Mouse (Mus musculus): ENCODE measurements around the gene Apeh. TPM values are rescaled to one million over a fixed set of nuclear protein-coding genes. Genes with fewer than 3 reads are reported as not detected.

Apeh gene
- polyA plus RNA-seq, 1 experiment: 59.0 TPM

DNA sequence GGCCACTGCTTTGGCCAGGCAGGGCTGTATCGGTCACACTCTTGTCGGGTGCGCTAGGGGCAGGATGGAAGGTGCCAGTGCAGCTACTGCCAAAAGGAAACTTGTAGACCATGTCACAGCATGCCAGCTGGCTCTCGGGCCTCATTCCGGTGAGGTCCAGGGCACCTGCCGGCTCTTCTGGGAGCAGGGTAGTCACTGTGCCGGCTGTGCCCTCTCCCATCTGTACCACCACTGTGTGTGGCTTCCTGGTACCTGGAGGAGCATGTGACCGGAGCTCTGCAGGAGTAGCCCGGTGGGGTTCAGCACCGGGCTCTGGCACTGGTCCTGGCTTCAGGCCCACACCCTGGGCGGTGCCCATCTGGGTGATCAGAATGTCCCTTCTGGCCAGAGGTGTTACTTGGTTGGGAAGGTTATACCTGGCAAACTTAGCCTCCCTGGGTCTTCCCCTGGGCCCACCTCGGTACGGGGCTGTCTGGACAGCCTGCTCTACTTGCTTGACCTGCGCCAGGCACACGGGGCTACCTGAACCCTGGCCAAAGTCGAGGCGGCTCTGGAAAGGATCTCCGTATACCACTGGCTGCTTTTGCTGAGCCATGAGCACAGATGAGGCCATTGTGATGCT is 18.4 kb upstream of the Apeh start:
- Histone ChIP-seq H3ac (ENCODE audit: control insufficient read depth, insufficient read length) (no peak overlapping the region), H3K36me3 (ENCODE audit: control insufficient read depth, insufficient read depth) (no peaks in the 10 kb centered on the region), H3K4me3 (no peak overlapping the region), H3K4me2 (ENCODE audit: low read depth) (no peak overlapping the region), H3K79me2 (ENCODE audit: control insufficient read depth, insufficient read depth) (no peaks in the 10 kb centered on the region), H3K27me3 (ENCODE audit: control insufficient read depth, insufficient read depth, insufficient read length) (no peaks in the 10 kb centered on the region)
- TF ChIP-seq REST (IDR thresholded peaks at IDR 0.05; ENCODE audit: insufficient read depth, insufficient read length) (no peak), POLR2A (IDR thresholded peaks at IDR 0.05; ENCODE audit: insufficient read length, low read depth) (no peak), TCF12 (IDR thresholded peaks at IDR 0.05; ENCODE audit: insufficient read depth, poor library complexity, severe bottlenecking) (no peak), SRF (IDR thresholded peaks at IDR 0.05; ENCODE audit: control insufficient read depth, insufficient read length, low read depth) (no peak), E2F4 (IDR thresholded peaks at IDR 0.05; ENCODE audit: insufficient read depth) (no peak), MAX (IDR thresholded peaks at IDR 0.05; ENCODE audit: low read depth) (no peak), TCF3 (IDR thresholded peaks at IDR 0.05; ENCODE audit: insufficient read length, low read depth) (no peak), MYOG (IDR thresholded peaks at IDR 0.05; ENCODE audit: control insufficient read depth in 1 of 3, insufficient read depth in 1 of 3, insufficient read length in 2 of 3, low read depth in 2 of 3) (no peak), POLR2AphosphoS2 (IDR thresholded peaks at IDR 0.05; ENCODE audit: insufficient read length, low read depth) (no peak), USF1 (IDR thresholded peaks at IDR 0.05; ENCODE audit: low read depth) (no peak), CEBPB (IDR thresholded peaks at IDR 0.05; ENCODE audit: insufficient read depth, poor library complexity, severe bottlenecking) (no peak), MYOD1 (IDR thresholded peaks at IDR 0.05; ENCODE audit: control insufficient read depth in 1 of 3, insufficient read length in 2 of 3, low read depth in 2 of 3) (no peak)

DNA sequence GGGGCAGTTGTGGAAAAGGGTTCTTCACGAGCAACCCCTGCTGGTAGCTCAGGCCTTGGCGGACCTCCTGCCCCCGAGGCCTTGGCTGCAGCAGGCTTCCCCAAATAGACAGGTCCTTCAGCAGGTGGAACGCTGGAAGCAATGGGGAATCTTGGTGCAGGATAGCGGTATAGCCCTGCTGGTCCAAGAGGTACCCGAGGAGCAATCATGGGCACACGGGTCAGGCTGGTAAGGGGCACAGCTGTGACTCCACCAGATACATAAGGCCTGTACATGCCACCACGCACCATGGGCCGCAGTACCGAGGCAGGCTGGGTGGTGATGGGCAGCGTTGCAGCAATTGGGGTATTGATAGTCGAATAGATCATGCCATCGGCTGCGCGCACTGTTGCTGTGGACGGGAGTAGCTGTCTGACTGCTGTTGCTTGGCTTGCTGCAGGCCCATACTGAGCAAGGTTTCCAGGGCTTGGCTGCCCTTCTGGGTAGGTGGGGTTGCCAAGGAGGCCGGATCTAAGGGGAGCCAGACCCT is 17.3 kb upstream of the Apeh start:
- H3K4me3 ChIP-seq: no peak overlapping the region
- no peak overlapping the region for H3ac ChIP-seq (ENCODE audit: control insufficient read depth, insufficient read length)
- H3K36me3 ChIP-seq (ENCODE audit: control insufficient read depth, insufficient read depth): no peaks in the 10 kb centered on the region
- TF ChIP-seq E2F4 (IDR thresholded peaks at IDR 0.05; ENCODE audit: insufficient read depth) (no peak), TCF12 (IDR thresholded peaks at IDR 0.05; ENCODE audit: insufficient read depth, poor library complexity, severe bottlenecking) (no peak), SRF (IDR thresholded peaks at IDR 0.05; ENCODE audit: control insufficient read depth, insufficient read length, low read depth) (no peak), MYOD1 (IDR thresholded peaks at IDR 0.05; ENCODE audit: control insufficient read depth in 1 of 3, insufficient read length in 2 of 3, low read depth in 2 of 3) (no peak)
- no peak overlapping the region for H3K4me2 ChIP-seq (ENCODE audit: low read depth)
- no peaks in the 10 kb centered on the region for H3K27me3 ChIP-seq (ENCODE audit: control insufficient read depth, insufficient read depth, insufficient read length)
- H3K79me2 ChIP-seq (ENCODE audit: control insufficient read depth, insufficient read depth): no peaks in the 10 kb centered on the region

DNA sequence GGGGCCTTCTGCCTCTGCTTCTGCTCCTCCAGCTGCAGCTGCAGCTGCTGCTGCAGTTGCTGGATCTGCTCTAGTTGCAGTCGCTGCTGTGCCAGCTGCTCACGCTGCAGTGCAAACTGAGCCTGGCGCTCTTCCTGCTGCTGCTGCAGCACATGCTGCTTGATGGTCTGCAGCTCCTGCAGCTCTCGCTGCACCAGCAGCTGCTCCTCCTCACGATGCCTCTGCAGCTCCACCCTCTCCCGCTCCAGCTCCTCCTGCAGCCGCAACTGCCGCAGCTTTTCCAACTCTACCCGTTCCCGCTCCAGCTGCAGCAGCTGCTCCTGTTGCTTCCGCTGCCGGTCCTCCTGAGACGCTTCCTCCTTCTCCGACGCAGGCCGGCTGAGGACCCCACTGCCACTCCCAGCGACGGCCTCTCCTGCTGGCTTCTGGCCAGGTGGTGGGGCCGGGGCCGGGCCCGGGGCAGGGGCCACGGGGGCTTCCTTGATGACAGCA is 16.7 kb upstream of the Apeh start:
- H3ac ChIP-seq (ENCODE audit: control insufficient read depth, insufficient read length): no peak overlapping the region
- no peaks in the 10 kb centered on the region for H3K79me2 ChIP-seq (ENCODE audit: control insufficient read depth, insufficient read depth)
- H3K36me3 ChIP-seq (ENCODE audit: control insufficient read depth, insufficient read depth): no peaks in the 10 kb centered on the region
- TF ChIP-seq MYOD1 (IDR thresholded peaks at IDR 0.05; ENCODE audit: control insufficient read depth in 1 of 3, insufficient read length in 2 of 3, low read depth in 2 of 3) (peak in 2 of 3 experiments; percentile 53 to 83), MYOG (IDR thresholded peaks at IDR 0.05; ENCODE audit: control insufficient read depth in 1 of 3, insufficient read depth in 1 of 3, insufficient read length in 2 of 3, low read depth in 2 of 3) (peak in 1 of 3 experiments; percentile 49), TCF12 (IDR thresholded peaks at IDR 0.05; ENCODE audit: insufficient read depth, poor library complexity, severe bottlenecking) (no peak)
- H3K27me3 ChIP-seq (ENCODE audit: control insufficient read depth, insufficient read depth, insufficient read length): no peaks in the 10 kb centered on the region
- no peak overlapping the region for H3K4me2 ChIP-seq (ENCODE audit: low read depth)
- H3K4me3 ChIP-seq: no peak overlapping the region

DNA sequence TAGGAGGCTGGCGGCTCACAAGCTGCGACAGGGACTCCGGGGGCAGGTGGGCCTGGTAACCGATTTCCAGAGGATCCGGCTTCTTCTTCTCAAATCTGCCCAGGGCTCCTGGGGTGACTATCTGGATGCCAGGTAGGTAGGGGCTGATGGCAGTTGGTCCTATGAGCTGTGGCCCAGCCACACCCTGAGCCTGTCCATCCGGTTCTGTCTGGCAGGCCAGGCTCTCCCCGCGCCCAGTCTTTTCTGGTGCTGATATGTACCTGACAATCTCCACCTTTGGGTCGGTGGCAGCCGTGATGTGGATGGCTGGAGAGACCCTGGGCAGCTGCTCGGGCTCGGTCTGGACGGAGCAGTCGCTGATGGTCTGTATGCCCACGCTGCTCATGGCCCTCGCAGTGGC is 15.8 kb upstream of the Apeh start:
- H3K4me3 ChIP-seq: no peak overlapping the region
- TF ChIP-seq TCF12 (IDR thresholded peaks at IDR 0.05; ENCODE audit: insufficient read depth, poor library complexity, severe bottlenecking): no peak
- TF ChIP-seq E2F4 (IDR thresholded peaks at IDR 0.05; ENCODE audit: insufficient read depth): no peak
- no peak for TF ChIP-seq MYOD1 (IDR thresholded peaks at IDR 0.05; ENCODE audit: control insufficient read depth in 1 of 3, insufficient read length in 2 of 3, low read depth in 2 of 3)
- TF ChIP-seq TCF3 (IDR thresholded peaks at IDR 0.05; ENCODE audit: insufficient read length, low read depth): no peak
- no peak for TF ChIP-seq CEBPB (IDR thresholded peaks at IDR 0.05; ENCODE audit: insufficient read depth, poor library complexity, severe bottlenecking)
- no peak for TF ChIP-seq POLR2A (IDR thresholded peaks at IDR 0.05; ENCODE audit: insufficient read length, low read depth)
- no peak for TF ChIP-seq MYOG (IDR thresholded peaks at IDR 0.05; ENCODE audit: control insufficient read depth in 1 of 3, insufficient read depth in 1 of 3, insufficient read length in 2 of 3, low read depth in 2 of 3)
- no peak for TF ChIP-seq POLR2AphosphoS2 (IDR thresholded peaks at IDR 0.05; ENCODE audit: insufficient read length, low read depth)
- TF ChIP-seq REST (IDR thresholded peaks at IDR 0.05; ENCODE audit: insufficient read depth, insufficient read length): no peak
- TF ChIP-seq USF1 (IDR thresholded peaks at IDR 0.05; ENCODE audit: low read depth): no peak
- no peak for TF ChIP-seq SRF (IDR thresholded peaks at IDR 0.05; ENCODE audit: control insufficient read depth, insufficient read length, low read depth)
- no peak for TF ChIP-seq MAX (IDR thresholded peaks at IDR 0.05; ENCODE audit: low read depth)

DNA sequence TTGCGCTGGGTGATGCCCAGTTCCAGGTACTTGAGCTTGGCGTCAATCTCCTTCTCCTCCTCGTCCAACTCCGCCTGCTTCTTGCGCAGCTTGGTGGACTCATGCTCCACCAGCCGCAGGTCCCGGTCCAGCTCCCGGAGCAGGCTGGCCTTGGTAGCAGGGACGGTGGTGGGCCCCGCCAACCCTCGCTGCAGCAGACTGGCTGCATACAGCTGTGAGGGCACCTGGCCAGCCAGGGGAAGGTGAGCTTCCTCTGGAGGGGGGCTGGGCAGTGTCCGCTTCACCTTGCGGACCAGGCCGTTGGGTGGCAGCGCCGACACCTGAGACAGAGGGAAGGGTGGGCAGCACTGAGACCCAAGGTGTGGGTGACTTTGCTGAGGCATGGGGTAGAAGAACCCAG is 13.5 kb upstream of the Apeh start:
- no peak for TF ChIP-seq TCF12 (IDR thresholded peaks at IDR 0.05; ENCODE audit: insufficient read depth, poor library complexity, severe bottlenecking)
- no peak for TF ChIP-seq MYOD1 (IDR thresholded peaks at IDR 0.05; ENCODE audit: control insufficient read depth in 1 of 3, insufficient read length in 2 of 3, low read depth in 2 of 3)
- no peak for TF ChIP-seq MYOG (IDR thresholded peaks at IDR 0.05; ENCODE audit: control insufficient read depth in 1 of 3, insufficient read depth in 1 of 3, insufficient read length in 2 of 3, low read depth in 2 of 3)
- no peak for TF ChIP-seq MAX (IDR thresholded peaks at IDR 0.05; ENCODE audit: low read depth)
- TF ChIP-seq REST (IDR thresholded peaks at IDR 0.05; ENCODE audit: insufficient read depth, insufficient read length): no peak
- no peak for TF ChIP-seq POLR2AphosphoS2 (IDR thresholded peaks at IDR 0.05; ENCODE audit: insufficient read length, low read depth)
- TF ChIP-seq POLR2A (IDR thresholded peaks at IDR 0.05; ENCODE audit: insufficient read length, low read depth): no peak
- no peak for TF ChIP-seq CEBPB (IDR thresholded peaks at IDR 0.05; ENCODE audit: insufficient read depth, poor library complexity, severe bottlenecking)
- no peak for TF ChIP-seq E2F4 (IDR thresholded peaks at IDR 0.05; ENCODE audit: insufficient read depth)
- TF ChIP-seq SRF (IDR thresholded peaks at IDR 0.05; ENCODE audit: control insufficient read depth, insufficient read length, low read depth): no peak
- TF ChIP-seq TCF3 (IDR thresholded peaks at IDR 0.05; ENCODE audit: insufficient read length, low read depth): no peak
- no peak for TF ChIP-seq USF1 (IDR thresholded peaks at IDR 0.05; ENCODE audit: low read depth)
- Histone ChIP-seq H3K4me3 (no peak overlapping the region), H3K4me2 (ENCODE audit: low read depth) (no peak overlapping the region), H3K27me3 (ENCODE audit: control insufficient read depth, insufficient read depth, insufficient read length) (no peaks in the 10 kb centered on the region), H3K79me2 (ENCODE audit: control insufficient read depth, insufficient read depth) (no peaks in the 10 kb centered on the region), H3ac (ENCODE audit: control insufficient read depth, insufficient read length) (no peak overlapping the region), H3K36me3 (ENCODE audit: control insufficient read depth, insufficient read depth) (no peaks in the 10 kb centered on the region)

More for the DNA sequence above, 15.8 kb upstream of the Apeh start:
- Histone ChIP-seq H3K79me2 (ENCODE audit: control insufficient read depth, insufficient read depth) (no peaks in the 10 kb centered on the region), H3ac (ENCODE audit: control insufficient read depth, insufficient read length) (no peak overlapping the region), H3K4me2 (ENCODE audit: low read depth) (no peak overlapping the region), H3K27me3 (ENCODE audit: control insufficient read depth, insufficient read depth, insufficient read length) (no peaks in the 10 kb centered on the region), H3K36me3 (ENCODE audit: control insufficient read depth, insufficient read depth) (no peaks in the 10 kb centered on the region)

All from myocyte (in vitro differentiated cells).